Mouse (Mus musculus) intestine, embryonic 16.5 days (tissue): Measurements from ENCODE around the gene 4930470P17Rik. TPM values are rescaled to one million over a fixed set of nuclear protein-coding genes. Genes with fewer than 3 reads are reported as not detected.

Experiments used
- ATAC-seq: fragments of 200-750 bp; cut with Nextera tagmentation; 2 replicates; pipeline ENCODE4 v1.8.0; 2017; ENCODE audit warnings: moderate TSS enrichment, moderate library complexity
- H3K27ac ChIP-seq: fragments of 300-500 bp; sonication (generic); 2 replicates; pipeline ENCODE4 v1.5.1; 2014; ENCODE audit warnings: mild to moderate bottlenecking, low read length
- H3K27me3 ChIP-seq: fragments of 300-500 bp; sonication (generic); replicated peaks from 2 replicates; pipeline ENCODE4 v1.6.1; 2014; ENCODE audit warnings: low read length, control low read depth, mixed read lengths; ENCODE audit not compliant: control insufficient read depth, insufficient read depth
- H3K36me3 ChIP-seq: fragments of 300-500 bp; sonication (generic); 2 replicates; pipeline ENCODE4 v1.6.1; 2014; ENCODE audit warnings: low read length, control low read depth; ENCODE audit not compliant: control insufficient read depth, insufficient read depth
- H3K4me1 ChIP-seq: fragments of 300-500 bp; sonication (generic); 2 replicates; pipeline ENCODE4 v1.6.1; 2014; ENCODE audit warnings: low read length, control low read depth, mixed read lengths; ENCODE audit not compliant: control insufficient read depth, insufficient read depth
- H3K4me2 ChIP-seq: fragments of 300-500 bp; sonication (generic); 2 replicates; pipeline ENCODE4 v1.6.1; 2014; ENCODE audit warnings: low read depth, low read length, control low read depth
- H3K4me3 ChIP-seq: fragments of 300-500 bp; sonication (generic); 2 replicates; pipeline ENCODE4 v1.5.1; 2014; ENCODE audit warnings: mild to moderate bottlenecking, low read length
- H3K9ac ChIP-seq: fragments of 300-500 bp; sonication (generic); 2 replicates; pipeline ENCODE4 v1.6.1; 2014; ENCODE audit warnings: low read depth, low read length
- H3K9me3 ChIP-seq: fragments of 300-500 bp; sonication (generic); 2 replicates; pipeline ENCODE4 v1.6.1; 2016; ENCODE audit warnings: low read length, control low read depth; ENCODE audit not compliant: control insufficient read depth
- WGBS: fragments of 180-500 bp; shearing (Covaris S2); extraction: QIAGEN DNeasy Blood & Tissue Kit; methylation state at CpG from one replicate; pipeline ENCODE4 v1.1.7; 2014; 5-methylcytosine and 5-hydroxymethylcytosine counted together
- polyA plus RNA-seq: library from polyadenylated mRNA; unstranded; fragments of >200 nt; fragmentation: Nextera tagmentation; extraction: Ambion mirVana; gene quantifications from 2 replicates; pipeline ENCODE4 v1.2.1, GENCODE M21; 2015

4930470P17Rik gene
- polyA plus RNA-seq, 1 experiment from 2014 or later = not detected

DNA sequence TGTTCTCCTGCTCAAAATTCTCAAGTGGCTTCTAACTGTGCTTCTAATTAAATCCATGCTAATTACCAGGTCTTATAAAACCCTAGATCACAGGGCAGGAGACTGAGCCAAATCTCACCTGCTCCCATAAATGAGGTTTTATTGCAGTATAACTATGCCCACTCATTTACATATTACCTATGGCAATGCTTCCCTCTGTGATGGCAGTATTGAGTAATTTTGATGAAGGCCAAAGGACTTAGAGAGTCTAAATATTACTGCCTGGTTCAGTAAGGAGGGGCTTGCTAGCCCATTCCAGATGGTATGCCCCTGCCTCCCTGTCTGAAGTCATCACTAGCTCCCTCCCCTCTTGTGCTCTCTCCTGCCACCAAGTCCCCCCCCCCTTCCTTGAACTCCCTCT, 66.0 kb downstream of the 4930470P17Rik start:
- Histone ChIP-seq H3K4me1 (no peaks in the 10 kb centered on the region), H3K27me3 (no peaks in the 10 kb centered on the region), H3K9me3 (no peaks in the 10 kb centered on the region), H3K4me3 (no peak overlapping the region), H3K27ac (no peak overlapping the region), H3K9ac (no peak overlapping the region), H3K36me3 (no peaks in the 10 kb centered on the region), H3K4me2 (no peak overlapping the region)
- ATAC-seq = no peak

DNA sequence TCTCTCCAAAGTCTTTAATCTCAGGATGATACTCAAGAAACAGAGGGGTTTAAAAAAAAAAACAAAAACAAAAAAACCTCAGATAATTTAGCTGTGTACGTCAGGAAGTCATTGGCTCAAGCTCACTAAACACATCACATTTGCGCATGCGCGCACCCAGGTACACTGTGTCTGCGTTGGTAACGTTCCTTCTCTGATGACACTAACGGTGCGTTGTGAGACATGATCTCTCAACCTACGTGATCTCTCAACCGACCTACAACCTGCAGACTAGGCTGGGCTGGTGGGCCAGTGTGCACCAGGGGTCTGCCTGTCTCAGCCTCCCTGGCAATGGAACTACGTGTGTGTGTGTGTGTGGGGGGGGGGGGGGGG, 67.0 kb downstream of the 4930470P17Rik start:
- H3K27me3 ChIP-seq = no peaks in the 10 kb centered on the region
- 88% methylated on average over 10 of the region's 11 CpGs for WGBS

DNA sequence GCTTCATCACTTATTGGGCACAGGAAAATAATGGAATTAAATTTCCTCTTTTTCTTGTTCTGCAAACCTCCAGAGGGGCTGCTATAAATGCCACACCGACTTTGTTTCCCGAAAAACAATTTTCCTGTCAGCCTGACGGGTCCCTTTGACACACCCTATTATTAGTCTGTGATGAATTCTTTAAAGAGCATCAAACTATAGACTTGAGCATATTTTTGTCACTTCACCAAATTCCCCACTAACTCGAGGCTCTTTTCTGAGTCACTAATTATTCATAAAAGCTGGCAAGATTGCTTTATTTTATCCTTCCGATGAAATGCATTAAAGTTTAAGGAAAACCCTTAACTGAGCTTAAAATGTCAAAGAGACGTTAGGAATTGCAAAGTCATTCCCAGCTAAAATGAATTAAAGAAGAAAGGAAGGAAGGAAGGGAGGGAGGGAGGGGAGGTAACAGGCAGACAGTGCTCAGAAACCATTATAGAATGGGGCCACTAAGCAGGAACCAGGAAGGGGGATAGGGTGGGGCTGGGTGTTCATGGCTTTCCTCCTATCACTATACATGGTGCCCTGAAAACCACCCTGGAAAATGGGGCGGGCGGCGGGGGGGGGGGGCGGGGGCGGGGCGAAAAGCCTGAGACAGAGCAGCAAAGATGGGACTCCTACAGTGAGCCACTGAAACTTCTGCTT, 67.6 kb downstream of the 4930470P17Rik start:
- ATAC-seq = no peak
- WGBS = 42% methylated on average over 12 of the region's 12 CpGs
- H3K27ac ChIP-seq = no peak overlapping the region

More for the DNA sequence above, 67.0 kb downstream of the 4930470P17Rik start:
- Histone ChIP-seq H3K4me1 (no peaks in the 10 kb centered on the region), H3K4me3 (no peak overlapping the region), H3K9ac (no peak overlapping the region), H3K36me3 (no peaks in the 10 kb centered on the region), H3K9me3 (no peaks in the 10 kb centered on the region), H3K27ac (no peak overlapping the region), H3K4me2 (no peak overlapping the region)
- no peak for ATAC-seq

DNA sequence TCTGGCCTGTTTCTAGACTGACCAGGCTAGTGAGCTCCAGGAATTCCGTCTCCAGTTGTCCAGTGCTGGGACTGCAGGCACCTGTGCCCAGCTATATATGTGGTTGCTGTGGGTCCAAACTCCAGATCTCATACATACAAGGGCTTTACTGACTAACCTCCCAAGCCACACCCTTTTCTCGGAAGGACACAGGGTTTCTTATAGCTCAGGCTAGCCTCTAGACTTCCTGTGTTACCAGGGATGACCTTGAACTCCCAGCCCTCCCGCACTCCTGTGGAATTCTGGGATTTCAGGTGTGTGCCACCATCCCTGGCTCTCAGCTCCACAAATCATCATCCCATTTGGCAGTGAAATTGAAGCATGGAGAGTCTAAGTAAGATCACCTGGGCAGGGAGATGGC, 71.6 kb downstream of the 4930470P17Rik start:
- H3K4me1 ChIP-seq = no peaks in the 10 kb centered on the region
- 89% methylated on average over 3 of the region's 3 CpGs for WGBS
- no peak overlapping the region for H3K4me2 ChIP-seq
- no peak overlapping the region for H3K9ac ChIP-seq
- no peak for ATAC-seq
- H3K36me3 ChIP-seq = no peaks in the 10 kb centered on the region
- no peak overlapping the region for H3K4me3 ChIP-seq
- no peaks in the 10 kb centered on the region for H3K27me3 ChIP-seq
- no peaks in the 10 kb centered on the region for H3K9me3 ChIP-seq
- no peak overlapping the region for H3K27ac ChIP-seq

More for the DNA sequence above, 67.6 kb downstream of the 4930470P17Rik start:
- Histone ChIP-seq H3K9me3 (no peaks in the 10 kb centered on the region), H3K4me2 (no peak overlapping the region), H3K27me3 (no peaks in the 10 kb centered on the region), H3K9ac (no peak overlapping the region), H3K4me3 (no peak overlapping the region), H3K4me1 (no peaks in the 10 kb centered on the region), H3K36me3 (no peaks in the 10 kb centered on the region)

DNA sequence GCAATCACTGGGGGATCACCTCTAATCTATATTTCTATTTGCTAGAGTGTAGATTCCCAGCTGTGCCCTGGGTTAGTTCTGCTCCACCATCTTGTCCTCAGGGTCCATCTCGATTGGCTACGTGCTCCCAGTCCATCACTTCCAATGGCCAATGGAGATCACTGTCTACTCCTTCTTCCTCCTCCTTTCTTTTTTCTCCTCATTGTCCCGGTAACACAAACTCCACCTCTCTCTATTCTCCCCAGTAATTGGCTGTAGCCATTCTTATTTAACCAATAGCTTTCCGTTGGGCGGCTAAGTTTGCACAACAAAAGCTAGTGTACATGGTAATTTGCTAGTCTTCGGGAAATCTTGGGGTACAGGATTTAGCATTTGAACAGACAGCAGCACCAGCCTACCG, 72.1 kb downstream of the 4930470P17Rik start:
- Histone ChIP-seq H3K27me3 (no peaks in the 10 kb centered on the region), H3K4me1 (no peaks in the 10 kb centered on the region), H3K4me2 (no peak overlapping the region), H3K27ac (no peak overlapping the region), H3K36me3 (no peaks in the 10 kb centered on the region), H3K9ac (no peak overlapping the region), H3K4me3 (no peak overlapping the region), H3K9me3 (no peaks in the 10 kb centered on the region)
- no peak for ATAC-seq
- 90% methylated on average over 7 of the region's 7 CpGs for WGBS

Other genes with a start within 250 kb of the 4930470P17Rik start
- 9.5 and 12.1 TPM in 2 replicates for gene Bcas1, start 174.2 kb downstream of the 4930470P17Rik start, polyA plus RNA-seq
- 46.6 and 48.5 TPM in 2 replicates for gene Pfdn4, start 105.6 kb downstream of the 4930470P17Rik start, polyA plus RNA-seq
- not detected in 2 replicates for gene Cyp24a1, start 104.9 kb downstream of the 4930470P17Rik start, polyA plus RNA-seq
- gene Dok5, start 129.8 kb upstream of the 4930470P17Rik start, polyA plus RNA-seq = 1.8 and 2.6 TPM in 2 replicates